In the genomic region with DNA sequence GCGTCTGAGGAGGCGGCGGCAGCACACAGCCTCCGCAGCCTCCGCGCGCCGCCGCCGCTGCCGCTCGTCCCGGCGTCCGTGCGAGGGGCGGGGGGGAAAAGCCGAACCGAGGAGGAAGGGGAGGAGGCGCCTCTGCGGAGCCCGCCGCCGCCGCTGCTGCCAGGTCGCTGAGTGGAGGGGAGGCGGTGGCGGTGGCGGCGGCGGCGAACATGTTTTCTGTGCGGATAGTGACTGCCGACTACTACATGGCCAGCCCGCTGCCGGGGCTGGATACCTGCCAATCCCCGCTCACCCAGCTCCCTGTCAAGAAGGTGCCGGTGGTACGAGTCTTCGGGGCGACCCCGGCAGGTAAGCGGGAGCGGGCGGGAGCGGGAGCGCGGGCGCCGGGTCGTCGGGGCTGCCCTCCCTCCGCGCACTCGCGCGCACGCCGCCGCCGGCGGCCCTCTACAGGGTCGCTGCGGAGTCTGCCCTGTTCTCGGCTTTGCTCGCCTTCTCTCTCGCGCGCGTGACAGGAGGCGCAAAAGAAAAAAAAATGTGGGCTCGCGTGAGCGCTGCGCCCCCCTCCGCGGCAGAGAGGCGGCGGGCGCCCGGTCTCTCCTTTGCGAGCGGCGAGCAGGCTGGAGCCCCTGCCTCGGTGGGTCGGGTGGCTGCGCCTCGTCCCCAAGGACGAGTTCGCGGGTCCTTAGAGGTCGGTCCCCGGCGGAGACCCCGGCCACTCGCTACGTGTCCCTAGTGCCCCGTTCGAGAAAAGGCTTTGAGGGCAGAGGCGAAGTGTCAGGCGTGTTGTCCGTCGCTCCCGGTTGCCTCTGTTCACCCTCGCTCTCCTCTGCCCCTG, we compare ENCODE assay signal across 8 mouse cellular contexts. TPM values are rescaled to one million over a fixed set of nuclear protein-coding genes. Genes with fewer than 3 reads are reported as not detected.
A peak's percentile ranks its signal among the peaks of the same experiment; 100 is the strongest.
DNase-seq lines count a peak whose midpoint lies in the region; ATAC-seq and TF ChIP-seq lines count a peak whose summit lies in the region.

No protein-coding gene starts in this region.

- H3K4me3 ChIP-seq in embryonic facial prominence, embryonic 13.5 days = peak overlapping the region; percentile 88
- H3K4me3 ChIP-seq in heart, adult 2 months = peak overlapping the region; percentile 76
- peak overlapping the region; percentile 95 for H3K4me3 ChIP-seq in limb, embryonic 14.5 days (replicated peaks; ENCODE audit: low read length)
- peak overlapping the region; percentile 84 for H3K4me3 ChIP-seq in midbrain, embryonic 16.5 days (ENCODE audit: low read depth, low read length)

- H3K9ac ChIP-seq in embryonic facial prominence, embryonic 13.5 days = peak overlapping the region; percentile 95
- H3K9ac ChIP-seq in heart, adult 2 months (ENCODE audit: low read depth, low read length) = peak overlapping the region; percentile 99
- H3K9ac ChIP-seq in limb, embryonic 14.5 days (ENCODE audit: low read depth, low read length, severe bottlenecking) = peak overlapping the region; percentile 85
- peak overlapping the region; percentile 88 for H3K9ac ChIP-seq in midbrain, embryonic 16.5 days (ENCODE audit: low read depth, low read length)

- peak overlapping the region; percentile 99 for H3K27ac ChIP-seq in embryonic facial prominence, embryonic 13.5 days
- H3K27ac ChIP-seq in heart, adult 2 months = peak overlapping the region; percentile 97
- peak overlapping the region; percentile 99 for H3K27ac ChIP-seq in limb, embryonic 14.5 days (replicated peaks; ENCODE audit: low read depth, low read length)
- peak overlapping the region; percentile 100 for H3K27ac ChIP-seq in midbrain, embryonic 16.5 days (ENCODE audit: low read length)

- H3K79me2 ChIP-seq in heart, adult 2 months (replicated peaks; ENCODE audit: control insufficient read depth, insufficient read depth, low read length) = peaks cover 3% of the 10 kb centered on the region; the same call in 1 of the 2 replicates

- H3K4me2 ChIP-seq in embryonic facial prominence, embryonic 13.5 days = peak overlapping the region; percentile 70
- peak overlapping the region; percentile 57 for H3K4me2 ChIP-seq in limb, embryonic 14.5 days (replicated peaks; ENCODE audit: low read depth, low read length, severe bottlenecking)
- H3K4me2 ChIP-seq in midbrain, embryonic 16.5 days (ENCODE audit: low read length) = peak overlapping the region; percentile 57

- DNase-seq in 3134 (ENCODE audit: extremely low read depth, insufficient read length, low spot score) = peak; percentile 81
- peak; percentile 81 for DNase-seq in adrenal gland, postnatal 25 days
- peak; percentile 87 to 89 for DNase-seq in heart, adult 2 months
- DNase-seq in kidney, adult 9 months = peak; percentile 75
- DNase-seq in limb, embryonic 14.5 days (ENCODE audit: low spot score) = peak; percentile 74
- peak; percentile 82 to 84 for DNase-seq in spleen, postnatal 10 days (ENCODE audit: low spot score in 2 of 2)

- peak; percentile 54; the same call in 1 of the 2 replicates for TF ChIP-seq POLR2A in heart, adult 2 months (IDR thresholded peaks at IDR 0.05; ENCODE audit: insufficient read depth, low read depth, low read length)
- TF ChIP-seq POLR2A in limb, embryonic 14.5 days (IDR thresholded peaks at IDR 0.05; ENCODE audit: borderline replicate concordance, extremely low read depth, insufficient read depth, insufficient read length) = no peak

- 0% methylated on average over 57 of the region's 105 CpGs for WGBS in embryonic facial prominence, embryonic 13.5 days
- WGBS in heart, adult 2 months = 1% methylated on average over 96 of the region's 105 CpGs
- whole genome bisulfite sequencing in limb, embryonic 14.5 days = 0% methylated on average over 43 of the region's 105 CpGs
- WGBS in midbrain, embryonic 16.5 days = under 1% methylated on average over 75 of the region's 105 CpGs

- no peaks in the 10 kb centered on the region for H3K36me3 ChIP-seq in embryonic facial prominence, embryonic 13.5 days
- H3K36me3 ChIP-seq in heart, adult 2 months (ENCODE audit: control insufficient read depth, insufficient read depth, low read length) = peaks cover 5% of the 10 kb centered on the region
- no peaks in the 10 kb centered on the region; the same call in 1 of the 2 replicates for H3K36me3 ChIP-seq in limb, embryonic 14.5 days (ENCODE audit: control insufficient read depth, insufficient read depth, low read length)
- no peaks in the 10 kb centered on the region for H3K36me3 ChIP-seq in midbrain, embryonic 16.5 days (ENCODE audit: control insufficient read depth, insufficient read depth, low read length)

- H3K9me3 ChIP-seq in embryonic facial prominence, embryonic 13.5 days = no peaks in the 10 kb centered on the region
- H3K9me3 ChIP-seq in limb, embryonic 14.5 days (ENCODE audit: control insufficient read depth, low read length) = 0 out of 2 replicates have a peak, but pooled peaks cover 3% of the 10 kb centered on the region
- H3K9me3 ChIP-seq in midbrain, embryonic 16.5 days (replicated peaks; ENCODE audit: control insufficient read depth, low read length, poor library complexity, severe bottlenecking) = no peaks in the 10 kb centered on the region

- intact Hi-C loops in heart, adult 2 months (cut with DNase I) = loop anchor here (2.0 to 5.0 kb wide), 4 partner anchors 75 to 562 kb away; no protein-coding TSS in a partner anchor

- peak; percentile 65 for ATAC-seq in embryonic facial prominence, embryonic 13.5 days (ENCODE audit: insufficient number of reproducible peaks, insufficient read depth, low FRiP score, low TSS enrichment, low read depth)
- peak; percentile 48 for ATAC-seq in limb, embryonic 14.5 days (ENCODE audit: low FRiP score, low read depth)
- ATAC-seq in midbrain, embryonic 16.5 days = peak; percentile 63

- TF ChIP-seq CTCF in heart, adult 2 months (IDR thresholded peaks at IDR 0.05) = peak; percentile 65

- TF ChIP-seq EP300 in heart, adult 2 months (IDR thresholded peaks at IDR 0.05; ENCODE audit: insufficient read depth, low read depth, low read length) = no peak

- no peaks in the 10 kb centered on the region for H3K27me3 ChIP-seq in embryonic facial prominence, embryonic 13.5 days
- H3K27me3 ChIP-seq in heart, adult 2 months (ENCODE audit: control insufficient read depth, insufficient read depth, low read length) = no peaks in the 10 kb centered on the region
- no peaks in the 10 kb centered on the region for H3K27me3 ChIP-seq in limb, embryonic 14.5 days (ENCODE audit: control insufficient read depth, insufficient read depth, low read length)
- no peaks in the 10 kb centered on the region for H3K27me3 ChIP-seq in midbrain, embryonic 16.5 days (ENCODE audit: control insufficient read depth, insufficient read depth, low read depth, low read length)

- peaks cover 14% of the 10 kb centered on the region for H3K4me1 ChIP-seq in embryonic facial prominence, embryonic 13.5 days
- H3K4me1 ChIP-seq in heart, adult 2 months (ENCODE audit: control insufficient read depth, insufficient read depth, low read length) = peaks cover 2% of the 10 kb centered on the region
- H3K4me1 ChIP-seq in limb, embryonic 14.5 days (ENCODE audit: control insufficient read depth, insufficient read depth, low read length) = peaks cover 11% of the 10 kb centered on the region
- peaks cover 18% of the 10 kb centered on the region for H3K4me1 ChIP-seq in midbrain, embryonic 16.5 days (ENCODE audit: control insufficient read depth, insufficient read depth, low read length)

RNA-seq across cellular contexts. Expression of a gene that starts 0.6 kb away (rescaled TPM):
- 27.6 and 31.1 TPM in 2 replicates for total RNA-seq in adrenal gland, postnatal 25 days (2021)
- polyA plus RNA-seq in embryonic facial prominence, embryonic 13.5 days (2015; fragmentation: Nextera tagmentation; extraction: Ambion mirVana) = 21.5 and 23.5 TPM in 2 replicates
- total RNA-seq in heart, adult 2 months (2021) = 10 to 100 TPM in 1 of 2 experiments, 1 to 10 TPM in 1; 9.5 to 12.9 TPM
- 5.9 and 13.4 TPM in 2 replicates for polyA plus RNA-seq in heart, adult 2 months (2012; rRNA removed)
- 65.3 and 66.3 TPM in 2 replicates for polyA plus RNA-seq in limb, embryonic 14.5 days (2012; rRNA removed)
- polyA plus RNA-seq in limb, embryonic 14.5 days (2014; fragmentation: Nextera tagmentation; extraction: Ambion mirVana) = 25.8 and 29.5 TPM in 2 replicates
- polyA plus RNA-seq in midbrain, embryonic 16.5 days (2015; fragmentation: Nextera tagmentation; extraction: Ambion mirVana) = 41.4 and 43.2 TPM in 2 replicates

Comparison
In these comparisons a context has a peak if more than half of its experiments do, and no peak if none do; other contexts are left out.
1. Peak in every context shown above with its lines: DNase-seq, ATAC-seq, H3K4me3 ChIP-seq and H3K27ac ChIP-seq.